Mouse (Mus musculus) left cerebral cortex, postnatal 25 days (tissue): ENCODE data around the gene Slain1. TPM values are rescaled to one million over a fixed set of nuclear protein-coding genes. Genes with fewer than 3 reads are reported as not detected.
A peak's percentile ranks its signal among the peaks of the same experiment; 100 is the strongest.

Source experiments
- DNase-seq, 2 experiments: peaks; one replicate each; pipeline ENCODE4 v3.0.0; 2022; ENCODE audit warnings: low spot score in 2 of 2, mixed read lengths in 1 of 2
- intact Hi-C: fragments of 180-260 bp; cut with DNase I; formaldehyde crosslinking; loops from one replicate; pipeline ENCODE4 v1.15.1; 2025
- total RNA-seq, 2 experiments: library from RNA; stranded (reverse); gene quantifications; 2 replicates each; pipeline ENCODE4 v1.2.3; 2021

Slain1 gene
- 10 to 100 TPM; 45.9 to 46.7 TPM for total RNA-seq

DNA sequence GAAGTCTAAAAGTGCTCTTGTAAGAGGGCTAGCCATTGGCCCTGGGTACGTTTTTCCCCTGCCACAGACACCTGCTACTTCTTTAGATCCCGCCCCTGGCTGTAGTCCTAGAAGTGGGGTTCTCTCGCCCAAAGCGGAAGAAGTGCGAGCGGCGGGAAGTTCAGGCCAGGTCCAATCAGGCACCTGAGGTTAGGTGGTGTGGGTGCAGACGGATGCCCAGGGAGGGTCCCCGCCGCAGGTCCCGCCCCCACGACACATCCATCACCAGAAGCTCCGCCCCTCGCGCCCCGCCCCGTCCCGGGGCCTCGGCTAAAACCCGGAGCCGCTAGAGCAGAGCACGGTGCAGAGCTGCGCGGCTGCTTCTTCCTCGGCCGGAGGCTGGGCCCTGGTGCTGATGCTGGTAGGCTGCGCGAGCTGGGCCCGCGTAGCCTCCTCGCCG lies at the start of gene Slain1:
Gene Slain1 (plus strand): TSS at position 333 of the 439 bp plus-strand sequence.
- intact Hi-C loops: loop anchor here (1.0 to 10.0 kb wide), 3 partner anchors 43 to 305 kb away; partner anchors contain the start of gene Mycbp2
- peak; percentile 90 to 93 for DNase-seq

DNA sequence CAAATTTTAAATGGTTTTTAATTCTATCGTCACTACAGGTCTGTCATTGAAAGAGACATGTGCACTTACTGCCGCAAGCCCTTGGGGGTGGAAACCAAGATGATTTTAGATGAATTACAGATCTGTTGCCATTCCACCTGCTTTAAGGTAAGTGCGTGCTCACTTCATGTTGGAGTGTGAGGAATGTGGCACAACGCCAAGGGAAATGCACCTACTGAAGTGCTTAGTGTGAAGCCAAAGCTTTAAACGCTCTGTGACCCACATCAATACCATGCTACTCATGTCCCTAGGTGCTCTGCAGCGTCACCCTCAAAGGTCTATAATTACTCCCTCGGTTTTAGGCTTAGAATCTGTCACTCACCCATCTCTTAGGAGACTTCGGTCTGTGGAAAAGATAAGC lies 42.0 kb upstream of the Slain1 start:
- no peak for DNase-seq
- intact Hi-C loops: no loop called here

DNA sequence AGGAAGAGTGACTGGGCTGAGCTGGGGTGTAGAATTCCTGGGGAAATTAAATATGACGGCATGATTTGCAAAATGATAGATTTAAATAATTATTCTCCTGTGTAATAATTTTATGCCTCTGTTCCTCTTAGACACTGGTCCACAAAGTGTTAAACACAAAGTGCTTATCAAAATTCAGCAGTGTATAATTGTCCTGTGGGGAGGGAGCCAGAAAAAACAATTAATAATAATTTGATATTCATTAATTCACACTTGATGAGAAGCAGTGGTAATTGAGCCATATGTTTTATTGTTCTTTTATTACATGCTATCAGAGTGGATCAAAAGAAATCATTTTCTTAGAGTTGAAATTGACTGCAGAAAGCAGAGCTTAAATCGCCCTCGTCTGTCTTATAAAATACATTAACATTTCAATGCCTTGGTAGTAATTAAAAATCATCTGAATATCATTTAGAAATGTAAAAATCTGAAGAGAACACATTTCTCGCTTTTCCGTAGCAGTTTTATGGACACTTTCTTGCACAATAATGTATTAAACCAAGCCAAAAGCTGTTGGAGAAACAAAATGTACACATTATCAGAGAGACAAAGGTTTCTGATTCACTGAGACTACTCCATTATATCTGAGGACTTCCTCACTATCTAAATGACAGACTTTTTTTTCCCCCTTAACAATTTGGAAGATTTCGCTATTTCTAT lies 36.3 kb upstream of the Slain1 start:
- intact Hi-C loops: no loop called here

DNA sequence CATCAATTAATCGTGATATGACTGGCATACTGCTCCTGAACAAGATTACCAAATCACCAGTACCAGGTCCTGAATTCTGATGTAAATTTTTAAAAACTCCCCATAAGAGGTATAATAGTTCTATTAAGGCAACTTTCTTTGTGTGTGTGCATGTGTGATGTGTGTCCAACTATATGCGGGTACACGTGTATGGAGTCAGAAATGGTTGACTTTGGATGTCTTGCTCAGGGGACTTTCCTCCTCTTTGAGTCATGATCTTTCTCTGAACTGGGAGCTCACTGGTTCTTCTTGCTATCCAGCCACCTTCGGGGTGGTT lies 35.8 kb upstream of the Slain1 start:
- intact Hi-C loops: no loop called here
- no peak for DNase-seq

More for the DNA sequence above, 36.3 kb upstream of the Slain1 start:
- no peak for DNase-seq

DNA sequence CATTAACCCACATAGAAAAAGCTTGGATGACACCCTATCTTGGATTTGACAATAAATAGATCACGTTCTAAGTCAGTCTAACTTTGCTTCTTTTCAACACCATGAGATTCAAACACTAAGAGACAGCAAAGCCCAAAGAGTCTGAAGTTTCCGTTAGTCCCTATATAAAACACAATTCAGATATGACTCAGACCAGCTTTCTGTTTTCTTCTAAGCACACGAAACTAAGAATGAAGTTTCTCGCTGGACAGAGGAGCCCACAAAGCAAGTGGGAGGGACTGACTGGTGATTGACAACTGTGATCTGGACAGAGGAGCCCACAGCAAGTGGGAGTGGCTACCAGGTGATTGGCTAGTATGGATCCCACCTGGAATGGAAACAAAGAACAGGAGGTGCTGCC lies 30.3 kb upstream of the Slain1 start:
- no peak for DNase-seq
- intact Hi-C loops: no loop called here

DNA sequence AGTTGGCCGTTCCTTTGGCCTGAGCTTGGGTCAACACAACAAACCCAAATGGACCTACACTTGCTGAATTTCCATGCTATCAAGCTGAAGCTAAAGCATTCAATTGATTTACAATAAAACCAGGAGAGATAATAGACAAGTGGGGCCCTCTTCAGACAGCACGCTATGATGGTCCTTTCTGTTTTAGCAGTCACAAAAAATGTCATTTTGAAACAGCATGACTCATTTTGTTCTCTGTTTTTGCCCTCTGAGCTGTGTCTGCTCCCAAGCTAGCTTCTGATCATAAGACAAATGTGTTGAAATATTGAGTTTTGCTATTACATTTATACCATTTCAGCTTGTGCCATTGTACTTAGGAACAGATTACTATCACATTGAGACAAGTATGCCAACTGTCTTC lies 28.8 kb upstream of the Slain1 start:
- intact Hi-C loops: no loop called here
- no peak for DNase-seq

DNA sequence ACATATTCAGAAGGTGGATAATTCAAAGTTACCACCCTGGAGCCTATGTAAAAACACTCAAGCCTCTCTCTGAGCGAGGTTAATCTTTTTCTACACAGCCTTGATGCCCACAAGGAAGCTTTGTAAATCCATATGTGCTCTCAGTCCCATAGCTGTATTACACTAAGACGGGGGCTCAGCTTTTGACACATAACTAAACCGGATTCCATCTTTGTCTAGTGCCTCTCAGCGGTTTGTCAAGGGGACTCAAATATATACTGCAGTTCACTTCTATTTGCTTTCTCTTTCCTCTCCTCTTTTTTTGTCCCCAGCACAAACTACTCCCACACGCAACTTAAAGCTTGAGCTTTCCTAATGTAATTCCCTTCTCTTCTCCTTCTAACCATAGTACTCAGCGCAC lies 23.9 kb upstream of the Slain1 start:
- DNase-seq: peak in 1 of 2 experiments; percentile 5
- intact Hi-C loops: no loop called here

DNA sequence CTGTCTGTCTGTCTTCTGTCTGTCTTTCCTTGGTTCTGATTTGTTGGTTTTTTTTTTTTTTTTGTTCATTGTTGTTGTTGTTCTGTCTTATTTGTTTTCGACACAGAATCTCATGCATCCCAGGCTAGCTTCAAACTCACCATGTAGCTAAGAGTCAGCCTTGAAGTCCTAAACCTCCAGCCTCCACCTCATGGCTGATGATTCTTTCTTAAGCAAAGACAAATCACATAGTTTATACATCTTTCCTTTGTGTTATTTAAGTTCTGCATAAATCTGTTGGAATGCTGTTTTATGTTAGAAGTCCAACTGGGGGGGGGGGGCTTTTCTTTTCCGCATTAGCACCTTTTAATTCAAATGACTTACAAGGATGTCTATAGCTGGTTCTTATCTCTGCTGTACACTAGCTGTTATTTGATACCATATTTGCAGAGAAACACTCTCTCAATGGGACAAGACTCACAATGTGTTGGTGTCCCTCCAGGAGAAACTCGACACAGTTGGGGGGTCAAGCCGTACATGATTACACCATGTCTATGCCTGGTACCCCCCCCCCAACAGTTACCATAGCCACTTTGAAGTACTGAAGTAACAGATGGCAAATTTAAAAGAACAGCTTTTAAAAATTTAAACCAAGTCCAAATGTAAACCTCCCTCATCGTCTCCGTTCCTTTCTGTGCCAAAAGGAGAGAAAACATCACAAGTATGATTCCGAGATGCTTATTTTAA lies 20.2 kb upstream of the Slain1 start:
- intact Hi-C loops: loop anchor here (2.0 kb wide), 1 partner anchor 61 kb away; no protein-coding TSS in a partner anchor
- DNase-seq: peak in 1 of 2 experiments; percentile 46

DNA sequence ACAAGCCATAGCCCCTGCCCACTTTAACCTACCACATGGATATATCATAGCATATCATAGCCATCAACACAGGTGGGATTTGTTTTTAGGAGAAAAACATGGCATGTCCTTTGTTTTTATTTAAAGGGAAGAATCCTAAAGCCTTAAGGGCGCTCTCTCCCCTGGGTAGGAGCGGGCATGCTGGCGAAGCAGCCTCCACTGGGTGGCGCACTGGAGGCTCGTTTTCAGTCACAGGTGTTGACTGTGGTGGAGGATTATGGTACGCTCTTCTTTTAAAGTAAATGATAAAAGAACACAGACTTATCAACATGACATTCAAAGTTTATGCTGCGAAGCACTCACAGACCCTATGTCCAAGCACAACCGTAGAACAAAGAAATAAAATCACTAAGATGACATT lies 19.5 kb upstream of the Slain1 start:
- intact Hi-C loops: loop anchor here (2.0 kb wide), 1 partner anchor 60 kb away; no protein-coding TSS in a partner anchor
- peak; percentile 38 to 50 for DNase-seq

DNA sequence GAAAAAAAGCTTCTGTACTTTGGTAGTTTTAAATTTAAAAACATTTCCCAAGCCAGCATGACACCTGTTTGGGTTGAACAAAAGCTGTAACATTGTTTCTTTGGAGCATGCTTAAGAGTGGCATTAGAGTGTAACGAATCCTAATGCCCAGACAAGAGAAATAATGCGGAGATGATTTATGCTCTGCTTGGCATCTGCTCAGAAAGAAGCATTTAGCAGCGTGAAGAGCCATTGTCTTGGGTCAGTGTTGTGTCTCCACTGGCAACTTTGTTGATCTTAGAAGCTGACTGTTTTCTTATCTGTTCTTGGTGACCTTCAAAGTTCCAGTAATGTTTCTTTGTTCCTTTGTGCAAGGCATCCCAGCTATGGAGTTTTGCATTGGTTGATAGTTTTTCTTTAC lies 6.1 kb upstream of the Slain1 start:
- intact Hi-C loops: no loop called here

DNA sequence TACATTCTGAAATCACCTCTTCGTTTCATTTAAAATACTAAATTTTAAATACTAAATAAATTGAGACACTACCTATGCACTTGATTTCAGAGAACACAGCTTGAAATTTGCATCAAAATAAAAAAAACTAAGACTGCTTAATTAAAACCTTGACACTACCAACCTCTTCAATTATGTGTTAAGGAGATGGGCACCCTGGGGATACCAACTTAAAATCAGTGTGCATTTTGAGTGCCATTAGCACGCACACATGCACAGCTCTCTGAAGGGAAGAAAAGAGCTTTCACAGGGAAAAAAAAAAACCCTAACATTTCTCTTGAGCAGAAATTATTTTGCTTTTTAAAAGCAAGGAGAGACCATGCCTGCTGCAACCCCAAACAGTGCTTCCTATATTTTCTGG lies 2.0 kb upstream of the Slain1 start:
- intact Hi-C loops: no loop called here
- DNase-seq: no peak

More for the DNA sequence above, 6.1 kb upstream of the Slain1 start:
- DNase-seq: no peak

DNA sequence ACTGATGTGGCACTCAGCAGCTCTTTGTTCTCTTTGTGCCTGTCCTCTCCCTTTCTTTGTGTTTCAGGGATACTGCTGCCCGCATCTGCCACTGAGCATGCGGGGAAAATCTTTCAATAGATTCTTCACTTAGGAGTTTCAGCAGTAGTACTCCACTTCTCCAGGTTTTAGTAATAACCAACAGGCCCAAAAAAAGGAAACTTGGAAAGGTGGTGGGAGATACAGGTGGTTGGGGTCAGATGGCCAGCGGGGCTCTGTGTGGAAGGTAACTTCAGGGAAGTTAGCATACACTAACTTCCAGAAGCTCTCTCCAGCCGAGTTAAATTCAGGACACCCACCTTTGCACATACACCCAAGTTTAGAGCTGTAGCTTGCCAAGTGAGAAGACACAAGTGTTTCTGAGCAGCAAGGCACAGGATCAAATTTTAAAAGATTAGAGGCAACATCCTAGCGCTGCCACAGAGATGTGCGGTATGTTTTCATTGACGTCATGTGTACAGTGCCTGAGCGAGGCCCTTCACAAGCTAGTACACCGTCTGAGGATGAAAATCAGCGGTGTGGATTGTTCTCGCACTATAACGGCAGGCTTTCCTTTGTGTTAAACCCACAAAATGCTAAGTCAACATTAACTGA lies 1.3 kb upstream of the Slain1 start:
- intact Hi-C loops: no loop called here
- DNase-seq: peak in 1 of 2 experiments; percentile 57

DNA sequence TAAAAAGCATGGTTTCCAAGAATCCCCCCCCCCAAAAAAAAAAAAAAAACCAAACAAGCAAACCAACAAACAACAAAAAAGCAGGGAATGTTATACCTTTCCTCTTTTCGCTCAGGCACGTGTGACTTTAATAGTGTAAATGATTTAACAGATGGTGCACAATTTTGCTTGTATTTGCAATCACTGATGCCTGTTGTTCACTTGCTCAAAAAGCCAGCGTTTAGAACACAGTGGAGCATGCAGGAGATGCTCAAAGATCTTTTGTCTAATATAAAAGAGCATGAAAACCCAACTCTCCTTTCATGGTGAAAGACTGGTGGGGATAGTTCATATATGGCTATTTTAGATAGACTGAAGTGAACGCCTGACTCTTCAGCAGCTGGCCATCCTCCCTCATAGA lies 726 bp upstream of the Slain1 start:
- no peak for DNase-seq
- intact Hi-C loops: no loop called here

DNA sequence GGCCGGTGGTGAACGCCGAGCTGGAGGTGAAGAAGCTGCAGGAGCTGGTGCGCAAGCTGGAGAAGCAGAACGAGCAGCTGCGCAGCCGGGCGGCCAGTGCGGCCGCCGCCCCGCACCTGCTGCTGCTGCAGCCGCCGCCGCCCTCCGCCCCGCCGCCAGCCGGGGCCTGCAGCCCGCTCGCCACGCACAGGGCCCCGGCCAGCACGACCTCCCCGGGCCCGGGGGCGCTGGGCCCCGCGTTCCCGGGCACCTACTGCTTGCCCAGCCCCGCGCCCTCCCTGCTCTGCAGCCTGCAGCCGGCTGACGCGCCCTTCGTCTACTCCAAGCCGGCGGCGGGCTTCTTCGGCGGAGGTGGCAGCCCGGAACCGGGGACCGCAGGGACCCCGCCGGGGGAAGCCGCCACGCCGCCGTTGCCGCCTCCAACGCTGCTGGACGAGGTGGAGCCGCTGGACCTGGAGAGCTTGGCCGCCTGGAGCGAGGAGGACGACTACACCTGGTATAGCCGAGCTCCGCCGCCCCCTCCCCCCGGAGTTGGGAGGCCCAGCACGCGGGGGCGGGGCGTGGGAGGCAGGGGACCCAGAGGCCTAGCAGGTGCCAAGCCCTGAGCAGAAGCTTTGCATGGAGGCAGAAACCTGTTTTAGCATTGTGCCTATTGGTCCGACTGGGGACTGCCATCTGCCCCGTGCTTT lies 529 bp downstream of the Slain1 start:
- intact Hi-C loops: loop anchor here (1.0 to 10.0 kb wide), 3 partner anchors 43 to 306 kb away; partner anchors contain the start of gene Mycbp2

DNA sequence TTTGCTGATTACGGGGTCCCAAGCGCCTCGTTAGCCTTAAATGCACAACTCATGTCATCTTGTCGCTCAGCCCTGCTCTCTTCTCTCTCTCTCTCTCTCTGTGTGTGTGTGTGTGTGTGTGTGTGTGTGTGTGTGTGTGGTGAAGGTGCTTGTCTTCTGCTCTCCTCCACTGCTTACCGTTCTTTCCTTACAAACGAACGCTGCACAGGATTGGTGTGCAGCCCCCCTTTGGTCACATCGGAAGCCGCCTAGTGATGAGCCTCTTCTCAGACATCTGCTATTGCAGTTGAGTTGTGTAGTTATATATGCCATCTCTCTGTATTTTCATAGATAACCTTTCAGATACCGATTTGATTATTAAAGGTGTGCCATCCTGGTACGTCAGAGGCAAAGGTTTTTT lies 1.1 kb downstream of the Slain1 start:
- intact Hi-C loops: loop anchor here (5.0 to 10.0 kb wide), 2 partner anchors 99 to 306 kb away; partner anchors contain the start of gene Mycbp2
- peak in 1 of 2 experiments; percentile 36 for DNase-seq

More for the DNA sequence above, 529 bp downstream of the Slain1 start:
- peak; percentile 61 to 68 for DNase-seq

DNA sequence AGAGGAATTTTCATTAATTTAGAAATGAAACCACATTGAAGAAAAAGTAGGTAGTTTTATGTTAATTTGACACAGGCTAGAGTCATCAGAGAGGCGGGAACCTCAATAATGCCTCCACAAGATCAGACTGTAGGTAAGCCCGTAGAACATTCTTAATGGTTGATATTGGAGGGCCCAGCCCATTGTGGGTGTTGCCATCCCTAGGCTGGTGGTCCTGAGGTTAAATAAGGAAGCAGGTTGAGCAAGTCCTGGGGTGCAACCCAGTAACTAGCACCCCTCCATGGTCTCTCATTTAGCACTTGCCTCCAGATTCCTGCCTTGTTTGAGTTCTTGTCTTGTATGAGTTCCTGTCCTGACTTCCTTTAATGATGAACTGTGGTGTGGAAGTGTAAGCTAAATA lies 1.5 kb downstream of the Slain1 start:
- intact Hi-C loops: loop anchor here (5.0 to 10.0 kb wide), 2 partner anchors 99 to 307 kb away; partner anchors contain the start of gene Mycbp2

DNA sequence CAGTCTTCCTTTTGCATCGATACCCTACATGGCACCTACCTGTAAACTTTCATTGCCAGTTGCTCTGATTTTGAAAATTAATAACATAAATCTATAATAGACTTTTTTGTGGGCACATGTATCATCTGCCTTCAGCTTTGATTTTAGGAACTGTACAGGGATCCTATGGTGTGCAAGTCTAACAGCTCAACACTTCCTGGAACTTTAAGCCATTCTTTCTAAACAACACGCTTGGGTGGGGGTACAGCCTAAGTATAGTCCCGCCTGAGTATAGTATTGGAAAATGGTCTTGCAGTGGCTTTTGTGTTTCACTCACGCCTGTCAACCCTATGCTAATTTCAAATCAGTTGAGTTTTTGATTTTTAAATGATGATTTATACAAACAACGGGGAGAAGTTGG lies 2.5 kb downstream of the Slain1 start:
- intact Hi-C loops: loop anchor here (5.0 to 10.0 kb wide), 2 partner anchors 100 to 308 kb away; partner anchors contain the start of gene Mycbp2

More for the DNA sequence above, 1.5 kb downstream of the Slain1 start:
- DNase-seq: no peak

DNA sequence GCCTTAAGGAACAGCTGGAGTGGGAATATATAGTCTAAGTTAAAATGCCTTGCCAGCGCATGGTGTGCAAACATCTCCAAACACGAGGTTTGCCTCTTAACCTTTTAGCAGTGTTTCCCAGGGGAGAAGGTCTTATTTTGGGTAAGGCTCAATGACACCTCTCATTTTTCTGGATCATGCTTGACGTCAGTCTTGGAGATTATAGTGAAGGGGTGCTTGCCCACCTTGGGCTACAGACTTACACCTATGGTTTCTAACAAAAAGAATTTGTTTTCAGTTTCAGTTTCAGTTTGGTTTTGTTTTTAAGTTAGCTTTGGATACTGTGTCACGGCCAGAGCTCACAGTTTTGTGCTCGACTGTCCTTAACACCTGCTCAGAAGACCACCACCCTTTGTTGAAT lies 3.8 kb downstream of the Slain1 start:
- no peak for DNase-seq
- intact Hi-C loops: loop anchor here (5.0 to 10.0 kb wide), 2 partner anchors 101 to 309 kb away; partner anchors contain the start of gene Mycbp2

More for the DNA sequence above, 2.5 kb downstream of the Slain1 start:
- DNase-seq: no peak

DNA sequence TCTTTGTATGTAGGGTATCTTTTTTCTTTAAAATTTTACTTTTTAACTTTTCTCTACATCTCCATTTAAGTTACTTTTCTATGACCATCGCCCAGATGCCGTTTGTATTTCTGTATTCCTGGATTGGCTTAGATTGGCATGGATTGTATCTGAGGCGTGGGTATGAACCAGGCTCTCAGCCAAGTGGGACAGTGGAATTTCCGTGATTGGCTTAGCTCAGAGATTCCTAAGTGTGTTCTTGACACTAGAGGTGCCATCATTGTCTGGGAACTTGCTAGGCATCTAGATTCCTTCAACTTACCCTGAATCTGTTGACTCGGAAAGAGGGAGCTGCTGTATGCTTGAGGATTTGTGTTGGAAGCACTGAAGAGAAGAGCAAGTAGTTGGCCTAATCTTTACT lies 5.4 kb downstream of the Slain1 start:
- intact Hi-C loops: loop anchor here (10.0 kb wide), 1 partner anchor 311 kb away; the partner anchor contains the start of gene Mycbp2

More for the DNA sequence above, 5.4 kb downstream of the Slain1 start:
- DNase-seq: peak in 1 of 2 experiments; percentile 49
